Mouse (Mus musculus): ENCODE data around the gene Trpm2.

DNA sequence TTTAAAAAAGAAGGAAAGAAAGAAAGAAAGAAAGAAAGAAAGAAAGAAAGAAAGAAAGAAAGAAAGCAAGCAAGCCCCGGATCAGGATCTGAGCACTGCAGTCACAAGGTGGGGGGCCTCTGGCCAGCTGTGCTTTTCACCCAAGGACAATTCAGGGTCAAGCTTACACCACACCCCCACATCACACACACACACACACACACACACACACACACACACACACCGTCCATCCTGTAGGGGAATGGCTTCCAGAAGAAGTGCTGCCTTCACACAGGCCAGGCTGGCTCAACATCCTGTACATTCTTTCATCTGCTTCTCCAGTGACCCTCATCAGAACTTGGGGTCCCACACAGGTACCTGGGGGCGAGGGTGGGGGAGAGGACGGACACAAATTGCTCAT, 48.9 kb upstream of the Trpm2 start:
- no peak for TF ChIP-seq POLR2A (IDR thresholded peaks at IDR 0.05; ENCODE audit: extremely low read depth, insufficient read depth, low read length)
- no peak for TF ChIP-seq CTCF (IDR thresholded peaks at IDR 0.05; ENCODE audit: extremely low read depth, insufficient read depth, low read length)
